Mouse (Mus musculus) lung, embryonic 16.5 days (tissue): ENCODE measurements around the gene Kcnh4. TPM values are rescaled to one million over a fixed set of nuclear protein-coding genes. Genes with fewer than 3 reads are reported as not detected.

ENCODE experiments used
- ATAC-seq: fragments of 200-750 bp; cut with Nextera tagmentation; 2 replicates; pipeline ENCODE4 v1.8.0; 2017; ENCODE audit warnings: low read depth, mild to moderate bottlenecking, moderate library complexity
- H3K27ac ChIP-seq: fragments of 300-500 bp; sonication (generic); 2 replicates; pipeline ENCODE4 v1.5.1; 2014; ENCODE audit warnings: mild to moderate bottlenecking, control low read depth, low read length
- H3K27me3 ChIP-seq: fragments of 300-500 bp; sonication (generic); 2 replicates; pipeline ENCODE4 v1.6.1; 2014; ENCODE audit warnings: low read depth, low read length, mixed read lengths; ENCODE audit not compliant: control insufficient read depth, insufficient read depth
- H3K36me3 ChIP-seq: fragments of 300-500 bp; sonication (generic); 2 replicates; pipeline ENCODE4 v1.6.1; 2014; ENCODE audit warnings: low read length; ENCODE audit not compliant: control insufficient read depth, insufficient read depth
- H3K4me1 ChIP-seq: fragments of 300-500 bp; sonication (generic); replicated peaks from 2 replicates; pipeline ENCODE4 v1.6.1; 2014; ENCODE audit warnings: low read length, mixed read lengths; ENCODE audit not compliant: control insufficient read depth, insufficient read depth
- H3K4me2 ChIP-seq: fragments of 300-500 bp; sonication (generic); 2 replicates; pipeline ENCODE4 v1.6.1; 2014; ENCODE audit warnings: low read depth, low read length, control low read depth
- H3K4me3 ChIP-seq: fragments of 300-500 bp; sonication (generic); 2 replicates; pipeline ENCODE4 v1.5.1; 2014; ENCODE audit warnings: mild to moderate bottlenecking, low read length, control low read depth
- H3K9ac ChIP-seq: fragments of 300-500 bp; sonication (generic); 2 replicates; pipeline ENCODE4 v1.6.1; 2014; ENCODE audit warnings: low read length, control low read depth
- H3K9me3 ChIP-seq: fragments of 300-500 bp; sonication (generic); 2 replicates; pipeline ENCODE4 v1.6.1; 2016; ENCODE audit warnings: low read length; ENCODE audit not compliant: control insufficient read depth
- WGBS: fragments of 180-500 bp; shearing (Covaris S2); extraction: QIAGEN DNeasy Blood & Tissue Kit; methylation state at CpG from one replicate; pipeline ENCODE4 v1.1.7; 2014; 5-methylcytosine and 5-hydroxymethylcytosine counted together
- polyA plus RNA-seq: library from polyadenylated mRNA; unstranded; fragments of >200 nt; fragmentation: Nextera tagmentation; extraction: Ambion mirVana; gene quantifications from 2 replicates; pipeline ENCODE4 v1.2.1, GENCODE M21; 2015

Gene Kcnh4
- polyA plus RNA-seq, 1 experiment from 2014 or later, result not detected

DNA sequence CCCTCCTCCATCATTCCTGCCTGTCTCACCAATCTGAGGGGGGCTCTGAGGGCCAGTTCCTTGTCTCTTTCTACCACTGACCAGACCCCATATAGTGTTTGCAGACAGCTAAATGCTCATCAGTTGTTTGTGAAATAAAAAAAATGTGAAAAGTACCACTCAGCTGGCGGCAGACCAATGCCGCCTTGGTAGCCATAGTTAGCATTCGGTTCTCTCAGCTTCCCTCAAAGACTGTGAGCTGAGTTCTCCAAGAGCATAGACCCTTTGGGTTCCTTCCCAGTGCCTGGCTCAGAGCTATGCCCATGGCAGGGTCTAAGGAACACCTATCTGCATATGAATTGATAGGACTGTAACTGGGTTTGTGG lies 5.1 kb downstream of the Kcnh4 start:
- H3K4me2 ChIP-seq, result no peak overlapping the region
- WGBS, result 86% methylated on average over 3 of the region's 3 CpGs
- H3K4me1 ChIP-seq, result peaks cover 4% of the 10 kb centered on the region
- no peak for ATAC-seq
- H3K27me3 ChIP-seq, result peaks cover 13% of the 10 kb centered on the region
- no peaks in the 10 kb centered on the region for H3K9me3 ChIP-seq
- H3K4me3 ChIP-seq, result no peak overlapping the region
- H3K27ac ChIP-seq, result no peak overlapping the region
- no peak overlapping the region for H3K9ac ChIP-seq
- no peaks in the 10 kb centered on the region for H3K36me3 ChIP-seq

DNA sequence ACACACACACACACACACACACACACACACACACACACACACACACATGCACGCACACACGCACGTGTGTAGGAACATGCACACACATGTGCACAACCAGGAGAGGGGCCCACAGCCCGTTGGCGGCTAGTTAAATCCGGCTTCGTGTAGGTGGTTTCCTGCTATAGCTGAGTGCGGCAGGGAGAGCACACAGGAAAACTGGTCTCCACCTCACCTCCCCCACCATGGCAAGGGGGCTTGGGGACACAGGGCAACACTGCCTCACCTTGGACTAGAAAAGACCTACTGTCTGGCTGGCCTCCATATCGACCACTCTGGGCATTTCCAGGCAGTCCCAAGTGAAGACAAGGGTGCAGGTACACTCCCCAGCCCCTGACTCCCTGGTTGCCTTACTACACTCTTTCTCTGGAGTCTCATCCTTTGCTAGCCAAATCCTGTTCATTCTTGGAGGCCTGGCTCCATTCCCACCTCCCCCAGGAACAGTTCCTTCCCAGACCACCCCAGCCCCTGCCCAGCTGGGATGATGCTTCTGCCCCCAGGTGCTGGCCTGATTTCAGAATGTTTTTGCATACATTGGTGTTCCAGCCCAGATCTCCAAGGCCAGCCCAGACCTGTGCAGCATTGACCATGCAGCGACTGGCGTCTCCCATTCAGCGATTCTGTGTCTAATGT lies 5.6 kb downstream of the Kcnh4 start:
- Histone ChIP-seq H3K4me1 (no peaks in the 10 kb centered on the region; the same call in 1 of the 2 replicates), H3K36me3 (no peaks in the 10 kb centered on the region), H3K4me2 (no peak overlapping the region), H3K9ac (no peak overlapping the region), H3K27ac (no peak overlapping the region), H3K9me3 (no peaks in the 10 kb centered on the region), H3K27me3 (peaks cover 7% of the 10 kb centered on the region), H3K4me3 (no peak overlapping the region)
- 79% methylated on average over 12 of the region's 12 CpGs for WGBS
- no peak for ATAC-seq

DNA sequence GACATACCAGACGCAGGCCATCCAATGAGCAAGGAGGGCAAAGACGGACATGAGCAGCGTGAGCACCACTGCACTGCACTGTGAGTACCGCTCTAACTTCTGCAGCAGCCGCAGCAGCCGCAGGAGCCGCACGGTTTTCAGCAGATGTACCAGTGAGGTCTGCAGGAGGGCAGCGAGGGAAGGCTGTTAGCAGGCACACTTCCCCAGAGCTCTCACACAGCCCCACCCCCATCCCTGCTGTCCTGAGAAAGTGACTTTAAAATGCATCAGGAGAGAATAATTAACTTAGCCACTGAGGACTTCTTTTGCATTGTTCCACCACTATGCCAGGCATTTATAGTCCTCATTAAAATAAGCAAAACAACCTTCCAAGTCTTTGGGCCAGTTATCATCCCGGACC lies 7.4 kb downstream of the Kcnh4 start:
- no peaks in the 10 kb centered on the region for H3K9me3 ChIP-seq
- ATAC-seq, result no peak
- no peak overlapping the region for H3K4me2 ChIP-seq
- no peaks in the 10 kb centered on the region for H3K4me1 ChIP-seq
- WGBS, result 40% methylated on average over 10 of the region's 10 CpGs
- no peak overlapping the region for H3K27ac ChIP-seq
- H3K36me3 ChIP-seq, result no peaks in the 10 kb centered on the region
- 0 out of 2 replicates have a peak, but pooled peaks cover 2% of the 10 kb centered on the region for H3K27me3 ChIP-seq
- no peak overlapping the region for H3K4me3 ChIP-seq
- H3K9ac ChIP-seq, result no peak overlapping the region

DNA sequence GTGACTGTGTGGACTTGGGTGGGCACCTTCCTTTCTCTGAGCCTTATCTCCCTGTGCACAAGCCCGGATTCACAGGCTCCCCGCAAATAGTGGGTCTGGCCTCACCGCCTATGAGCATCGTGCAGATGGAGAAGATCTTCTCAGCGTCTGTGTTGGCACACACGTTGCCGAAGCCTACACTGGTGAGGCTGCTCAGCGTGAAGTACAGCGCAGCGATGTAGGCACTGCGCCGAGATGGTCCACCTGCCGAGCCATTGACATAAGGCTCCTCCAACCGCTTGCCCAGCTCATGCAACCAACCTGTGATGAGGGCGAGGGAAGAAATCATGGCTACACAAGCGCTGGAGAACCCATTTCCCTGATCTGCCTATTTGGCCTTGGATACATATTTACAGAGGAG lies 9.6 kb downstream of the Kcnh4 start:
- no peaks in the 10 kb centered on the region for H3K4me1 ChIP-seq
- H3K4me3 ChIP-seq, result no peak overlapping the region
- H3K9me3 ChIP-seq, result no peaks in the 10 kb centered on the region
- H3K9ac ChIP-seq, result no peak overlapping the region
- no peak for ATAC-seq
- no peak overlapping the region for H3K4me2 ChIP-seq
- no peak overlapping the region for H3K27ac ChIP-seq
- no peaks in the 10 kb centered on the region for H3K36me3 ChIP-seq
- WGBS, result 88% methylated on average over 16 of the region's 16 CpGs
- H3K27me3 ChIP-seq, result 0 out of 2 replicates have a peak, but pooled peaks cover 2% of the 10 kb centered on the region

DNA sequence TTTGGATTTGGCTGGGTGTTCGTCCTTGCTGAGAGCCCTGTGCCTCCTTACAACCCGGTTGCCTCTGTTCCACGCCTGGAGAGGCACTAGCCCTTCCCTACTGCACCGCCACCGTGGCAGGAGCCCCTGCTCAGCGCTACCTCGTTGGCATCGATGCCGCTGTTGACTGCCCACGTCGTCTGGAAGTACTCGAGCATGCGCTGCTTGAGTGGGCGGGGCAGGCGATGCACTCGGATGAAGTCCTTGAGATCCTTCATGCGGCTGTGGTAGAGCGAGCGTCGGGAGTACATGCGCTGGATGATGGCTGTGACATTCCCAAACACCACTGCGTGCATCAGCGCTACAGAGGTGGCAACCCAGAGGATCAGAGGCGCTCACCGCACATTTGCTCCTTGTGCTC lies 10.3 kb downstream of the Kcnh4 start:
- no peak overlapping the region for H3K4me3 ChIP-seq
- 0 out of 2 replicates have a peak overlapping the region, but pooled peaks have one; percentile 19 for H3K4me2 ChIP-seq
- no peaks in the 10 kb centered on the region for H3K4me1 ChIP-seq
- no peak overlapping the region for H3K27ac ChIP-seq
- H3K36me3 ChIP-seq, result no peaks in the 10 kb centered on the region
- H3K9ac ChIP-seq, result no peak overlapping the region
- 0 out of 2 replicates have a peak, but pooled peaks cover 2% of the 10 kb centered on the region for H3K27me3 ChIP-seq
- WGBS, result 25% methylated on average over 25 of the region's 25 CpGs
- no peaks in the 10 kb centered on the region for H3K9me3 ChIP-seq
- ATAC-seq, result no peak

DNA sequence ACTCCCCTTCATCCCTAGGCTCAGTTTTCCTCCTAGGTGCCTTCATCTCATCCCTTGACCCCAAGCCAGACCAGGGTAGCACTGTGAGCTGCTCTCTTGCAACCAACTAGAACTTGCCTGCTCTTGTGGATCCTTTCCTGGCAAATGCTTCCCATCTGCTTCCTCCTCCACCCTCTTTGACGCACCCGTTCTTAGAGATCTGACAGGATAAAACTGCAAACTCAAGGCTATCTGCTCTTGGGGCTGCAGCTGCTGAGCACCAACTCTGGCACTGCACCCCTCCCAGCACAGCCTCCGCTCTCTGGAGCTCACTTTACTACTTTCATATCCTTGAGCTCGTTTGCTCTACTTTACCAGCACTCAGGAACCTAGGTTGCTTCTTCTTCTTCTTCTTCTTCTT lies 11.1 kb downstream of the Kcnh4 start:
- Histone ChIP-seq H3K27ac (no peak overlapping the region), H3K27me3 (0 out of 2 replicates have a peak, but pooled peaks cover 2% of the 10 kb centered on the region), H3K4me1 (no peaks in the 10 kb centered on the region), H3K9me3 (no peaks in the 10 kb centered on the region), H3K36me3 (no peaks in the 10 kb centered on the region), H3K4me2 (no peak overlapping the region), H3K9ac (no peak overlapping the region), H3K4me3 (no peak overlapping the region)
- no peak for ATAC-seq
- 66% methylated on average over 4 of the region's 4 CpGs for WGBS

DNA sequence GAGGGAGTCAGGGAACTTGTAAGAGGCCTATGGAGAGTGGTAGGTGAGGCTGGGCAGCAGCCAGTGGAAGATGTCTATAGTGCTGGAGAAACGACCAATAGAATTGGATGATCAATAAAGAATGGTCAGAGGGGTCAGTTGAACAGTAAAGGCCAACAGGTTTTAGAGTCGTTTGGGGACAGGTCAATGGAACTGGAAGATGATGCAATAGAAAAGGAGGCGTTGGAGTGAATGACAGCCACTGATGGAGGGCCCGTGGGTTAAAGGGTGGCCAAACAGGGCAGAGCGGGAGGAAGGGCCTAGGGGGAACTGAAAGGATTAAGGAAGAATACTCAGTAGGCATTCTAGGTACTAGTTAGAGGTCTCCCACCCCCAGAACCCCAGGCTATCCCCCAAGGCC lies 12.6 kb downstream of the Kcnh4 start:
- Histone ChIP-seq H3K4me1 (no peaks in the 10 kb centered on the region), H3K27ac (no peak overlapping the region), H3K4me2 (no peak overlapping the region), H3K27me3 (0 out of 2 replicates have a peak, but pooled peaks cover 2% of the 10 kb centered on the region), H3K9ac (no peak overlapping the region), H3K4me3 (no peak overlapping the region), H3K9me3 (no peaks in the 10 kb centered on the region), H3K36me3 (no peaks in the 10 kb centered on the region)
- ATAC-seq, result no peak
- 62% methylated on average over 5 of the region's 5 CpGs for WGBS

DNA sequence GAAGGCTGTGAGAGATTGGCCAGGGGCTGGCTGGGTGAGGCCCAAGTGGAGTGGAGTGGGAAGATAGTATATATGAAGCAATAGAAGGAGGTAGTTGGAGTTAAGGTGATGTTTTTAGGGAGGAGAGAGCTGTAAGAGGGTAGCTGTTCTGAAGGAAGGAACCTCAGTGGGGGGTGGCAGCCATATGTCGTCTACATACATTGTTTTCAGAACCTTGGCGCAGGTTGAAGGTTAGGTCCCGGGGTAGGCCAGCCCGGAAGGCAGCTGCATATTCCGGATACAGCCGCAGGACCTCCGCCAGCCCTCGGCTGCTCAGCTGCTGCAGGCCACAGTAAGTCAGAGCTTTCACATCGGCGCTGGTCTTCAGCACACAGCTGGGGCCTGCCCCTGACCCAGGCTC lies 13.2 kb downstream of the Kcnh4 start:
- Histone ChIP-seq H3K4me3 (no peak overlapping the region), H3K9me3 (no peaks in the 10 kb centered on the region), H3K4me2 (no peak overlapping the region), H3K27me3 (0 out of 2 replicates have a peak, but pooled peaks cover 2% of the 10 kb centered on the region), H3K9ac (no peak overlapping the region), H3K36me3 (no peaks in the 10 kb centered on the region), H3K4me1 (no peaks in the 10 kb centered on the region), H3K27ac (no peak overlapping the region)
- no peak for ATAC-seq
- 80% methylated on average over 10 of the region's 10 CpGs for WGBS

DNA sequence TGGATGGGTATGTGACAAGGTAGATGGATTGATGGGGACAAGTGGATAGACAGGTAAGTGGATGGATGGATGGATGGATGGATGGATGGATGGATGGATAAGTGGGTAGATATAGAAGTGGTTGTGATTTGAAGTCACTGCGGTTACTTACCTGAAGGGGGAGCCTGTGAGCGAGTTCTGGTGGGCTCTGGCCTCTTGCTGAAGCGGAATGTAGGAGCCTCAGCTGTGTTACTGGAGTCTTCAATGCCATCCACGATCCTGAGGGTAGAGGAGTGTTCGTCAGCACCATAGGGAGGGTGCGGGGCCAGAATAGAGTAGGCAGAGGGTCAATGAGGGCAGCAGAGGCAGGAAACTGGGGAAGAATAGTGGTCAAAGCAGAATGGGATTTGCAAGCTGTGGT lies 14.7 kb downstream of the Kcnh4 start:
- no peak for ATAC-seq
- Histone ChIP-seq H3K4me1 (no peaks in the 10 kb centered on the region), H3K36me3 (no peaks in the 10 kb centered on the region), H3K4me2 (no peak overlapping the region), H3K9me3 (no peaks in the 10 kb centered on the region), H3K27me3 (0 out of 2 replicates have a peak, but pooled peaks cover 2% of the 10 kb centered on the region), H3K4me3 (no peak overlapping the region), H3K9ac (no peak overlapping the region), H3K27ac (no peak overlapping the region)
- 10% methylated on average over 6 of the region's 6 CpGs for WGBS
